Mouse (Mus musculus): ENCODE measurements at regions not wholly inside any gene's neighbourhood (a gene's known extent, or its start where the extent isn't known, plus 50 kb on each side); places are given as distances from the start of the nearest gene placed in this dataset.

DNA sequence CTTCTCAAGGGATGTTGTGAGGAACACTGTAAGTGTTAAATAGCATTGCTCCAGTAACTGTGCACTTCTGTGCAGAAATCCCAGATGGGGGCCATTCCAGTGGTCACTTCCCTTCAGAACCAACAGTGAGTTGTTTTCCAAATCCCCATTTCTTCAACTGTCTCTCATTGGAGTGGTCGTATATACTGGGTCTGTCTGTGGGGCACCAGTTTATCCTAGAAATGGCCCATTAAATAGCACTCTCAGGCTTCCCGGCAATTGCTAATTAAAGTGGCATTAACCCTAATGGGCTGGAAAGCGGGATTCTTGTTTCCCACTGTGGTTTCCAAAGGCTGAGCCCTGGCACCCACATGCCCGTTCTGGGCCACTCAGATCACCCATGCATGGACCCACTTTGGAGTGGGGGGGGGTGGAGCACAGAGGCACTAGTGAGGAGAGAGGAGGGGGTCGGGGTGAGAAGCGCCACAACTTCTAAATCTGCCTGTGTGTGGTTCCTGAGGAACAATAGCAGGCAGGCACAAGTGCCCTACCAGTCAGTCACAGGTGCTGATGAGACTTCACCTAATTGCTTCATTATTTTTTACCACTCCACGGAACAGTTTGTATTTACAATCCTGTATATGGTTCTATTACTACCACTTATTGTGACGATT is 78.1 kb downstream of the Fam204a start:
- DNase-seq (ENCODE audit: low read depth), result no peak

DNA sequence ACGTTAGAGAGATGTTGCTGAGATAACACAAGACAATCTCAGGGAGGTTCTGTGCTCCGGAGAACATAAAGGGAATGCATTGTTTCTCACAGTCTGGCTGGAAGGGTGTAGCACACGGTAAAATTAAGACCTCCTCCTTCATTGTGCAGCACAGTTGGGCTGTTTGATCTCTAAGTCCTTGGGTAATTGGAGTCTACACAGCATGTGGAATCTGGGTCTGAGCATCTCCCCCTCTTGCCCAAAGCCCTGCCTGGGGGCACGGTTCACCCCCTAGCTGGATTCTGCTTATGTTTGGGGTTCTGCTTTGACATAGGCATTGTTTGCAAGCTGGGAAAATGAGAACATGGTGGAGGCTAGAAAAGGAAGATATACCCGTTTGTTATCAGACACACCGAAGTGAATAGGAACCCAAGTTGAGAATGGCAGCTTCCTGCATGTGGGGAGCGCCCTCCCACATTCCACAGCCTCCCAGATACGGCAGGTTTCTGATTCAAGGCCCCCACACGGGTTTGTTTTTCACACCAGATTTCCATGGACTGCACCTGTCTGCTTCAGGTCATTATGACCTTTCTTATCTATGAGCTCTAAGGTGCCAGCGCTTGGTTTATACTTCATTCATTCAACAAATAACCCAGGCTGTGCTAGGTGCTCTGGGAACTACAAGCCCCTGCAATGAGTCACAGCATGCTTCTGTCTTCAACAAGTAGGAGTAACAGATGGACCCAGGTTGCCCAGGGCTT is 79.9 kb downstream of the Fam204a start:
- no peak for DNase-seq (ENCODE audit: low read depth)

DNA sequence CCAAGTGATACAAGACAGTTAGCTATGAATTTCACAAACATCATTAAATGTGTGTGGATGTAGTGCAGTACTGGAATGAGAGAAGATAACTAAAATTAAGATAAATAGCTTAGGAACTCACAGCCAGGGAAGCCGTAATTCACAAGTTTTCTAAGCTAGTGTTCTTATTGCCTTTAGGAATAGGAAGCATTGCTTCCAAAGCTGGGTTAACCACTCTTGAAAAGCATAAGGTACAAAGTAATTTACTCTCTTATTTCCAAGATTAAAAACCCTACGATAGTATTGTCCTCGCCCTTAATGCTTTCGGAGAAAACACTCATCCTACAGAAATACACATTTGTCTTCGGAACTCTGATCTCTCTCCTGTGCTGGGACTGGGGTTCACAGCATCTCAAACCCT is 81.3 kb downstream of the Fam204a start:
- DNase-seq (ENCODE audit: low read depth), result no peak

DNA sequence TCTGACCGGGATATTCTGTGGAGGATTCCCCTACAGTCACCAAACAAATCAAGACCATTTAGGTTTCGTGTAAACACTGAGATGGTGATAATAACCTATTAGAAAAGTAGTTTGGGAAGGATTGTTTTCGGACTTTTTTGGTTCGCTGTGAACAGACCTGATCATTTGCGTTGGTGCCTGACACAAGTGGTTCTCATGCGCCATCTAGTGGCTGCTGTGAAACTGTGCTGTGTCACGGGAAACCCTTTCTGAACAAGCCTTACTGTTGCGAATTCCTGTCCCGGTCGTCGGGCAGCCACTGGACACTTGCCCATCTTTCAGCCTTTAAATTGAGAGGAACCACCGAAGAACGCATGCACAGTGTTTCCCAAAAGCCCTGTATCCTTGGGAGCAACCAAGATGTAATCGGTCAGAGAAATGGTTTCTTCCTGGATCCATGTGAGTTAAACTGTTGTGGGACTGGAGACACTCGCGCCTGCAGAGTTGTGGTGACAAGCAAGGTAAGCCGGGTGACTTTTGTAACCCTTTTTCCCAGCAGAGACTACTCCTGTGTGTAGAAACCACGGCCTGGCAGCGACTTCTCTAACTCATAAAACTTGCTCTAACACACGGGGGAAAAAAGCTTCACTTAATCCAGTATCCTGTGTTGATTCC is 82.0 kb downstream of the Fam204a start:
- peak; percentile 24 for DNase-seq (ENCODE audit: low read depth)

DNA sequence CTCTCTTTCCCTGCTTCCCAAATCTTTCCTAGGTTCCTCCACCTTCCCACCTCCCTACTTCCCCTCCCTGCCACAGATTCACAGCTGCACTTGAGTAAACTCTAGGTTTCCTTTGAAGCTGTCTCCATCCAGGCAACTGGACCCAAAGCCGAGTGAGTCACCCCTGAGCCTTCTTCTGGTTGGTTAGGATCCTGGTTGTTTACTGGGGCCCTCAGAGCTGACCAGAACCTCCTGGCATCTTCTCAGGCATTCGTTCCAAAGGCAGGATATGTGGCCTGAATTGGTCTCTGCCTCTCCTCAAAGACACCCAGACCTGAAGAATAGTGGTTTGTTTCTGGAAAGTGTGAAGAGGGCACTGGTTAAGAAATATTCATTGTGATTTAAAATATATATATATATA is 87.6 kb downstream of the Fam204a start:
- DNase-seq (ENCODE audit: low read depth), result no peak

DNA sequence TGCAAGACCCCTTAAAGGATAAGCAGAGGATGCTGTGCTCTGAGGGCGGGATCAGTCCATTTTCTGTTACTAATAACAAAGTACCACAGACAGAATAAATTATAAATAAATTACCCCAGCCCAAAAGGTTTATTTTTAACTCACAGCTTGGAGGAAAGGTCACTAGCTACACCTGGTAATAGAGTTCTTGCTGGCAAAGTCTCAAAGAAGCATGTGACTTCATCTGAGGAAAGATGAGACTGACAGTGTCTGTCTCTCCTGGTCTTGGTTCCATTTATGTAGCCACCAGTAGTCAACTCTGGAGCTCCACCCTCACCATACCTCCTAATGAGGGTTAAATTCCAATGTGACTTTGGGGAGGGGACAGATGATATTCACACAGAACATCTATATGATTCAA is 90.0 kb downstream of the Fam204a start:
- no peak for DNase-seq (ENCODE audit: low read depth)

DNA sequence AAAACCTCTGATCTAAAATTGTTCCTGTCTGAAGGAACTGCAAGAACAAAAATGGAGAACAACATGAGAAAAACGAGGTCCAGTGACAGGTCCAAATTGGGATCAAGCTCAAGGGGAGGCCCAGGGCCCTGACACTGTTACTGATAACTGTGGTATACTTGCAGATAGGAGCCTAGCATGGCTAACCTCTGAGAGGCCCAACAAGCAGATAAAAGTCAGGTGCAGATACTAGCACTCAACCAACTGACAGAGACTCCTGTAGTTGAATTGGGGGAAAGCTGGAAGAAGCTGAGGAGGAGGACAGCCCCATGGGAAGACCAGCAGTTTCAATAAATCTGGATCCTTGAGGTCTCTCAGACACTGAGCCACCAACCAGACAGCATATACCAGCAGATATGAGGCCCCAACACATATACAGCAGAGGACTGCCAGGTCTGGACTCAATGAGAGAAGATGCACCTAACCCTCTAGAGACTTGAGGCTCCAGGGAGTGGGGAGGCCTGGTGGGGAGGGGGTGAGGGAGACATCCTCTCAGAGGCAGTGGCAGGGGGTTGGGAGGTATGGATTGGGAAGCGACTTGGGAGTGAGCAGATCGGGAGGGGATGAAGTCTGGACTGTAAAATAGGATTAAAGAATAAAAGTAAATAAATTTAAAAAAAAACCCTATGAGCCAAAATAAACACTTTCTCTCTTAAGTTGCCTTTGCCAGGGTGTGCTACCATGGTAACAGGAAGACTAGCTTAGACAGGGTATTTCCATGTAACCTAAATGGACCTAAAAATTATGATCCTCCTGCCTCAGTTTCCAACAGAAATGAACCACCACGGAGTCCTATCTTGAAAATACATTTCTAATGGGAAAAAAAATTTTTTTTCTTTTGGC is 91.8 kb downstream of the Fam204a start:
- DNase-seq (ENCODE audit: low read depth), result no peak

DNA sequence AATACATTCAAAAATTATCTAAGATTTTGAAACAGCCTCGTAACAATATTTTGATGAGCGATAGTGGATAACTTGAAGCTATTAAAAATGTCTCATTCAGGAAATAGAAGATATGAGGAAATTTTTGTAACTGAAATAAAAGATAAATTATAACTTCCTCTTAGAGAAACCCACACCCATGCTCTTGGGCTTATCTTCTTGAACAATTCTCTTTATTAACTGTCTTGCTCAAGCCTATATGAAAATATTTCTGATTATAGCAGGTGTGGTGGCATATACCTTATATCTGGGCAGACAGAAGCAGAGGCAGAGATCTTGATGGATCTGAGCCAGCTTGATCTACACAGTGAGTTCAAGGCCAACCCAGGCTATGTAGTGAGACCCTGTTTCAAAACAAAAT is 96.9 kb downstream of the Fam204a start:
- DNase-seq (ENCODE audit: low read depth), result no peak

DNA sequence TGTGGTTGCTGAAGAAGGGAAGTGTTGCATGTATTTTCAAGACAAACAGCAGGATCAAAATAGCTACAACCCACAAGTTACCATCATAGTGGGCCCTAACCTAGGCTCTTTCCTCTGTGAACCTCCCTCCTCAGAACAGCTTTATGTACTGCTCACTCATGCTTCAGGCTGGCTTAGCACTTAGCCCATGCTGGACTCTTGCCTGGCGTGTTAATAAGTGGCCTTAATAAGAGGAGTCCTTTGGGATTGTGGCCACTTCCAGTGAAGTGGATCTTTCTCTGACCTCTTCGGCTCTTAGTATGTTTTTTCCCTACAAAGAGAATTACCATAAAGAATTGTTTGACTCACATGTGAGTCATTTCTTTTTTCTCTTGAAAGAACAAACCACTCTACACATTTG is 101.9 kb downstream of the Fam204a start:
- DNase-seq (ENCODE audit: low read depth), result no peak

DNA sequence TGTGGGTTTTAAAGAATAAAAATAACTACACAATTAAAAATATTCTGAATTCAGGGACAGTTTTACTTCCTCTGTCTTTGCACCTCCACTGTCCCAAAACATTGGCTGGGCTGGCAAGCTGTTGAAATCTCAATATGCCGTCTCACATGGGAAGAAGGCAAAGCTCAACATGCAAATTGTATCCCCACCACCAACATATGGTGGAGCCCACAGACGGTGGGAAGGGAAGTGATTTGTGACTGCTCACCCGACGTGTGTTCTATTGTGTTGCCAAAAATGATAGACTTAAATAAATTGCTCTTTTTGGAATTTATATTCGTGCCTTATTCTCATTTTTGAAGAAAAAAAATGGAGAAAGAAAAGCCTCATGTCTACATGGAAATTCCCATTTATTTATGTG is 105.6 kb downstream of the Fam204a start:
- no peak for DNase-seq (ENCODE audit: low read depth)

DNA sequence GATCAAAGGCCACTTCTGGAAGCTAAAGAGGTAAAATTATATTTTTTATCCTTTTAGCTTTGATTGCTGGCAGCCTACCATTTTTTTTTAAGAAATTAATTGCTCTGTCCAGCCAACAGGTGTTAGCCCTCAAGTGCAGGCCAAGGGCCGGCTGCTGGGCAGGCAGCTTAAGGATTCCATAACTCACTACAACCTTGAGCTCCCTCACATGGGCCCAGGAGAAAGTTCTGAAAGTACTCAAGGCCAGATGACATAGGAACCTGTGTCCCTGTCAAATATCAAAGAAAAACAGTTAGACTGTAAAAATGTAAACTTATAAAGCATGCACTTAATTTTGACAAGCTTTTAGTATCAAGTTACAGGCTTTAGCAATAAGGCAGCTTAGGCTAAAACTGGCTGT is 107.5 kb downstream of the Fam204a start:
- no peak for DNase-seq (ENCODE audit: low read depth)

DNA sequence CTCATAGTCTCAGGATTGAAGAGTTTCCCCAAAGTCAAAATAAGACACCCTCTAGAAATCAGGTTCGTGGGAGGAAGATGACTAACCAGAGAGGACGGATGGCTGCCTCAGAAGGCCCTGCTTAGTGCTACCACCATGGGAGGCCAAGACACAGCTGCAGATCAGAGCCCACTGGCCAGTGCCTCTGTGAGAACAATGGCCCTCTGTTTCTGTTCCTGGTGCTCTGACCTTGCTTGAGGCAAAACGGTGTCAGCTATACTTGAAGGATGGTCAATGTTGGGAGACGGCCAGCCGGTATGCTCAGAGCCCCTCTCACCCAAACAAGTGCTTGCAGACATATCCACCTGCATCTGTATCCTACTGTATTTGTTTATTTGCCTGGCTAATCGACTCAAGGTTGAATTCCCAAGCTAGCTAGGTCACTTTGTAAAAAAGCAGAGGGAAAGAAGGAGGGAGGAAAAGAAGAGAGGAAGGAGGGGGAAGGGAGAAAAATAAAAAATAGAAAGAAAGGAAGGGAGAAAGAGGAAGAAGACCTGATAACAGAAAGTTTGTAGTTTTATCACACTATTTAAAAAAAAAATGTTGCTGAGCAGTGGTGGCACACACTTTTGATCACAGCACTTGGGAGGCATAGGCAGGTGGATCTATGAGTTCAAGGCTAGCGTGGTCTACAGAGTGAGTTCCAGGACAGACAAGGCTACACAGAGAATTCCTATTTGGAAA is 112.7 kb downstream of the Fam204a start:
- no peak for DNase-seq (ENCODE audit: low read depth)

DNA sequence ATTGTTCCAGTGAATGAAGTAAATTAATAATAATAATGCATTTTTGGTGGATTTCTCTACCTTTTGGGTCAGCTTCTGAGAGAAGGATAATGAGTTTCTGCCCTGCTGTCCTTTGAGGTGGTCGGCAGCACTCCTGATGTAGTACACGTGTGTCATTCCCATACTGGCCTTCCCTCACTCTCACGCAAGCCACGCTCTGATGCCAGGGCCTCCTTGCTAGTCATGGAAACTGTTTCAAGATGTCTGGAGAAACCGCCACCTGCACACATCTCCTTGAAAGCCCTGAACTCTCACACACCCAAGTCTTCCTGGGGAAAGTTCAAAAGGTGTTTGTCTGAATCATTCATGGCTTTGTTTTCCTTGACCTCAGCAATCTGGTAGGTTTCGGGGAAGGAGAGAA is 116.2 kb downstream of the Fam204a start:
- DNase-seq (ENCODE audit: low read depth), result no peak

DNA sequence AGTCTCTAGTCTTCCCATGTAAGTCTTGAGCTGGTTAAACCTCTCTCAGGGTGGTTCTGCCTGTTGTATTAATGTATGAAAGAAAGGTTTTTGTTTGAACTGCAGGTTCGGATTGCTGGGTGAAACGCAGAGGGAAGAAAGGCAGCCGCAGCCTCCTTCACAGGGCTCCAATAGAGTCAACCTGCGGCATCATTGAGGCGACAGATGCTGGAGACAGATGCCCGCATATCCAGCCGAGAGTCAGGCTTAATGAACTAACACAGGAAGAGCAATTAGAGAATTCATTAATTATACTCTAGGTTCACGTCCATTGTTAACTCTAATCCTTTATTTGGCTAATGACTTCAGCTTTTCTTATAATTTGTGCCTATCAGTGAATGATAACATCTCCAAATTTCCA is 117.0 kb downstream of the Fam204a start:
- DNase-seq (ENCODE audit: low read depth), result no peak

DNA sequence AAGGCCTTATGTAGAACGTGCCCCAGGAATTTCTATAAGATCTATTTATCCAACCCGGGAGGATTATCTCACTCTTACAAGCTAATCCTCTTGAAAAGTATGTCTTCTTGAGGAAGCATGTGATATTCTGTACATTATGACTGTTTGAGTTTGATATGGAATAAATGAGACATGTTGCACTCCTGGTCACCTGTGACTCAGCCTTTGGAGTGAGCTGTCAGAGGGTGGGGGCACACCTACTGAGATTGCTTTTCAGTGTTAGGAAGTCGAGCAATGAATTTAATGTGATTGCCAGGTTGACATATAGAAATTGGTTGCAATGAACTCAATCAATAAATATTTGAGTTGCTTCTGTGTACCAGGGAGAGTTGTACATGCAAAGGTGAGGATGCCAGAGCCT is 128.6 kb downstream of the Fam204a start:
- no peak for DNase-seq (ENCODE audit: low read depth)

DNA sequence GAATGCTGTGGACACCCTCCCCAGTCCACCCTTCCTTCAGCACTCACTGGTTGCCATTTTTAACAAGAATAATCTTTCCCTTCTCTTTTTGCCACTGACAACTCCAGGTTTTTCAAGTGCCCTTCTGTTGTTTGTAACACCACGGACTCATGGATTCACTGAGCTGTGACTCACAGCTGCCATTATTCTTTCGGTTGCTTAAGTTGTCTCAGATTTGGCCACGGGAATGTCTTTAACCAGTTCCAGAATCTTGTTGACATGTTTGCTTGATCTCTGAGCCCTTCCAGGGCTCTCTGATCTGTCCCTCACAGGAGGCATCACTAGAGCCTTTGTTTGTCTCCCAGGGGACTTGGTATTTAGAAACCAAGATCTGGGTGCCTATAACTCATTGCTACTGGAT is 131.5 kb upstream of the Rab11fip2 start:
- DNase-seq (ENCODE audit: low read depth), result no peak

DNA sequence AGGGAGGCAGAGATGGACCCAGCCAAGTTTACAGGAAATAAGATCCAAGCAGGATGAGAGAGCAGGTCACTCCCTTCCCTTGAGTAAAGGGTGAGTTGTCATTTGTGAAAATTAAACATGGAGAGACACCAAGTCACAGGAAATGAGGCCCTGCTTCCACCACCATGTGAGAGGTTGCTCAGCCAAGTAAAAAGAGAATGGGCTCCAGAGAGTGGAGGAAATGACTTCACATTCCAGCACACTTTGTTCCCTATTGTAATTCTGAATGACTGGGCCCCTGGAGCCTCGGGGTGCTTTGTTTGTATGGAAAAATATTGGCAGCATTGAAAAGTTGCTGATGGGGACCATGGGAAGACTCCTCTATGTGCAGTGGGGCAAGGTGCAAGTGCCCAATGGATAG is 129.9 kb upstream of the Rab11fip2 start:
- DNase-seq (ENCODE audit: low read depth), result no peak

DNA sequence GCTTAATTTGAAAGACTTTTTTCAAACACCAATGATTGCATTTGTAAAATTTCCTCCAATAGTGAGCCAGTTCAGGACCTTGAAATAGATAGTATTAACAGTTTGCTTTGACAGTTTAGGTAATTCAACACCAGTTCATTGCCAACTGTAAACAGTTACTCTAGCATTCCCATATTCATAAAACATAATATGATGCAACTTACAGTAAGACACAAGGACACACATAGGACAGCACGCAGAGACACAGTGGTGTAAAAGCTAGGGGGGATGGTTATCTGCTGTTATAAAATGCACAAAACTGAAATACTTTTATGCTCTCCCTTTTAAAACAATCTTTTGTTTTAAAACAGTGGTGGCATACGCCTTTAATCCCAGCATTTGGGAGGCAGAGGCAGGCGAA is 122.7 kb upstream of the Rab11fip2 start:
- no peak for DNase-seq (ENCODE audit: low read depth)

DNA sequence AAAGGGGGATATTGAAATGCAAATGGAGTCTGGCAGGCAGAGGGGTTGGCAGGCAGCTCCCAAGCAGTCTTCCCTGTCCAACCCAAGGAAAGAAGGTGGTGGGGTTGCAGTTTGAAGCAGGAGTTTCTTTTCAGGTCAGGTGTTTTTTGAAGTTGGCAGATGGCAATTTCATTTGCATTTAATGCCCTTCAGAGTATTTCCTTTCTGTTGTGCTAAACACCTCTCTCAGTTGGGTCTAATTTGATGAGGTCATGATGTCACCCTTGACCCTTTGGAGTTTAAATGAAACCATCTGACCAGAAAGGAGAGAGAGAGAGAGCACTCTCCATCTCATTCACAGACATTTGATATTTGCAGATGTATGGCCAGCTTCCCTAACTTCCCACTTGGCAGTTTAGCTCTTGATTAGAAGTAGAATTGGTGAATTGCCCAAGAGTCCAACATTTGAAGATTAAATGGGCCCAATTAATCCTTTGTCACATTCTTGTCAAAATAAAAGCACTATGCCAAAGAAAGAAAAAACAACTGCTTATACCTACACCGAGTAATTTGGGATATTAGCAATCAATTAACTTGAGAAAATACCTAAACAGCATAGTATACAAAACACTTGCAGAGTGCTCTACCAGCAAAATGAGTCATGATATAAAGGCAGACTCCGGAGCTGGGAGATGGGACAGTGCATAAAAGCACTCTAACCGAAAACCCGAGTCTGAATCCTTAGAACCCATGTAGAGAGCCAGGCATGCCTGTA is 111.8 kb upstream of the Rab11fip2 start:
- no peak for DNase-seq (ENCODE audit: low read depth)

DNA sequence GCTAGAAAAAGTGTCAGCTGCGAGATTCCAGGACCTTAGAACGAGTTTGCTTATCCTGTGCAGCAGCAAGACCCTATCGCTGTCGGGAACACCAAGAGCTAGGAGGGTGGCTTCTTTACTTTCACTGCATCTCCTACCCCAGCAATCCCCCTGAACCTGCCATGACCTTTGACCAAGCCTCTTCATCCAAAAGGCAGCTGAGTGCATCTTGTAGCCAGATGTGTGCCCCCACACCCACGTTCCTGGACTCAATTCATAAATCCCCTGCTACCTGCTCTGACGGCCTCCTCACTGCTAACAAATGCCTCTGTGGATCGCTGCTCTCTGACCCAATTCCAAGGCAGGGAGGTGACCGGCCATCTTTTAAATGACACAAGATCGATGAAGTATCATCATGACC is 107.7 kb upstream of the Rab11fip2 start:
- no peak for DNase-seq (ENCODE audit: low read depth)

DNA sequence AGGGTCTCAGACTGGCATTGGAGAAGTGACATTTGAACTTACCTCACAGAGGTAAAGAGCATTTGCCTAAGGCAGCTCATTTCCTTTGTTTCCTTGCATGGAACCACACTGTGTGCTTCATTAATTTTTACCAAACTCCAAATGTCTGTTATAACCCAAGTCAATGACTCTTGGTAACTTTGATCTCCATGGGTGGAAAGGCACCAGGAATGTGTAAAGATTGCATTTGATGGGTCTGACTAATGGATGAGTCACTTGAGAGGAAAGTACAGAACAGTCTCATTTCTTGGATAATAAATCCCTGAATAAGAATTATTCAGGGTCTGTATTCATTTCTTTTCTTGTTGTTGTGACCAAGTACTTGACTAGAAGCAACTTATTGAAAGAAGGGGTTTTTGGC is 97.3 kb upstream of the Rab11fip2 start:
- no peak for DNase-seq (ENCODE audit: low read depth)
